Mouse (Mus musculus): ENCODE data around the gene Zdhhc24. TPM values are rescaled to one million over a fixed set of nuclear protein-coding genes. Genes with fewer than 3 reads are reported as not detected.

Gene Zdhhc24
- polyA plus RNA-seq, 1 experiment = 9.3 TPM

DNA sequence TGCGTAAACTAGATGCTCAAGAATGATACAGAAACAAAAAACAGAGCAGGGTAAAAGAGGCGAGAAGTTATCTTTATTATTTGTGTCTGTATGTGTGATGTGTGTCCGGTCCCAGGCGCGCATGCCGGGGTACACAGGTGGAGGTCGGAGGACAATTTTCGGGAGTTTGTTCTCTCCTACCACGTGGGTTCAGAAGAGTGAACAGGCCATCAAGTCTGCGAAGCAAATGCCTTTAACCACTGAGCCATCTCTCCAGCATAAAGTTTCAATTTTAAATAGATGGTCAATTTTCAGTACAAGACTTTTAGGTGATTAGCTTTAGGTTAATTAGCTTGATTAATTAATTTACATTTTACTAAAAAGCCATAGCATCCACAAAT, 846 bp downstream of the Zdhhc24 start:
- Histone ChIP-seq H3K27me3 (ENCODE audit: control insufficient read depth, insufficient read depth, insufficient read length) (no peaks in the 10 kb centered on the region), H3K79me2 (ENCODE audit: control insufficient read depth, insufficient read depth) (peaks cover 8% of the 10 kb centered on the region), H3ac (ENCODE audit: control insufficient read depth, insufficient read length) (peak overlapping the region; percentile 48), H3K4me2 (ENCODE audit: low read depth) (peak overlapping the region; percentile 89), H3K36me3 (ENCODE audit: control insufficient read depth, insufficient read depth) (no peaks in the 10 kb centered on the region), H3K4me3 (peak overlapping the region; percentile 43)
- no peak for TF ChIP-seq USF1 (IDR thresholded peaks at IDR 0.05; ENCODE audit: low read depth)
- no peak for TF ChIP-seq MYOD1 (IDR thresholded peaks at IDR 0.05; ENCODE audit: control insufficient read depth in 1 of 3, insufficient read length in 2 of 3, low read depth in 2 of 3)
- TF ChIP-seq REST (IDR thresholded peaks at IDR 0.05; ENCODE audit: insufficient read depth, insufficient read length) = no peak
- TF ChIP-seq MYOG (IDR thresholded peaks at IDR 0.05; ENCODE audit: control insufficient read depth in 1 of 3, insufficient read depth in 1 of 3, insufficient read length in 2 of 3, low read depth in 2 of 3) = no peak
- no peak for TF ChIP-seq POLR2AphosphoS2 (IDR thresholded peaks at IDR 0.05; ENCODE audit: insufficient read length, low read depth)
- no peak for TF ChIP-seq SRF (IDR thresholded peaks at IDR 0.05; ENCODE audit: control insufficient read depth, insufficient read length, low read depth)
- no peak for TF ChIP-seq MAX (IDR thresholded peaks at IDR 0.05; ENCODE audit: low read depth)
- TF ChIP-seq POLR2A (IDR thresholded peaks at IDR 0.05; ENCODE audit: insufficient read length, low read depth) = no peak
- no peak for TF ChIP-seq E2F4 (IDR thresholded peaks at IDR 0.05; ENCODE audit: insufficient read depth)
- TF ChIP-seq CEBPB (IDR thresholded peaks at IDR 0.05; ENCODE audit: insufficient read depth, poor library complexity, severe bottlenecking) = no peak
- TF ChIP-seq TCF12 (IDR thresholded peaks at IDR 0.05; ENCODE audit: insufficient read depth, poor library complexity, severe bottlenecking) = no peak
- TF ChIP-seq TCF3 (IDR thresholded peaks at IDR 0.05; ENCODE audit: insufficient read length, low read depth) = no peak

DNA sequence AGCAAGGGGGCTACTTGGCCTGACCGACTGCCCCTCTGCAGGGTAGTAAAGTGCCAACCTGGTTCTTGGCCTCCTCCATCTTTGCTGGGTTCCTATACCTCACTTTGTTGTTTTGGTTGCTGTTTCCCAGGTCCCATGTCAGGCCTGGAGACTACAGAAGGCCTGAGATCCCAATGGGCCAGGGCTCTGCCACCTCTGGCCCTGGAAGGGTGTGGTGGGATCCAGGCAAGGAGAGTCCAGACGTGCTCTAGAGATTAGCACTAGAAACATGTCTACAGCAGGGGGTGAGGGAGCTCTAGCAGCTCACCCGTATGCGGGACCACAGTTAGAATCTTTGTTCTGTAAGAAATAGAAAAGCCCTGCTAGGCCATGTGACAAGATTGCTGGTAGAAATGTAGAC, 5.5 kb downstream of the Zdhhc24 start:
- no peak overlapping the region for H3ac ChIP-seq (ENCODE audit: control insufficient read depth, insufficient read length)
- H3K4me3 ChIP-seq = no peak overlapping the region
- TF ChIP-seq USF1 (IDR thresholded peaks at IDR 0.05; ENCODE audit: low read depth) (no peak), MAX (IDR thresholded peaks at IDR 0.05; ENCODE audit: low read depth) (no peak), CEBPB (IDR thresholded peaks at IDR 0.05; ENCODE audit: insufficient read depth, poor library complexity, severe bottlenecking) (no peak), REST (IDR thresholded peaks at IDR 0.05; ENCODE audit: insufficient read depth, insufficient read length) (no peak), SRF (IDR thresholded peaks at IDR 0.05; ENCODE audit: control insufficient read depth, insufficient read length, low read depth) (no peak), MYOG (IDR thresholded peaks at IDR 0.05; ENCODE audit: control insufficient read depth in 1 of 3, insufficient read depth in 1 of 3, insufficient read length in 2 of 3, low read depth in 2 of 3) (no peak), POLR2AphosphoS2 (IDR thresholded peaks at IDR 0.05; ENCODE audit: insufficient read length, low read depth) (no peak), MYOD1 (IDR thresholded peaks at IDR 0.05; ENCODE audit: control insufficient read depth in 1 of 3, insufficient read length in 2 of 3, low read depth in 2 of 3) (no peak), E2F4 (IDR thresholded peaks at IDR 0.05; ENCODE audit: insufficient read depth) (no peak), TCF12 (IDR thresholded peaks at IDR 0.05; ENCODE audit: insufficient read depth, poor library complexity, severe bottlenecking) (no peak), TCF3 (IDR thresholded peaks at IDR 0.05; ENCODE audit: insufficient read length, low read depth) (no peak), POLR2A (IDR thresholded peaks at IDR 0.05; ENCODE audit: insufficient read length, low read depth) (no peak)
- no peaks in the 10 kb centered on the region for H3K27me3 ChIP-seq (ENCODE audit: control insufficient read depth, insufficient read depth, insufficient read length)
- no peaks in the 10 kb centered on the region for H3K36me3 ChIP-seq (ENCODE audit: control insufficient read depth, insufficient read depth)
- H3K4me2 ChIP-seq (ENCODE audit: low read depth) = no peak overlapping the region
- H3K79me2 ChIP-seq (ENCODE audit: control insufficient read depth, insufficient read depth) = no peaks in the 10 kb centered on the region

GRCm38 (mm10) chr19:4889791-4890190, 11.3 kb downstream of the Zdhhc24 start:
- Histone ChIP-seq H3K27me3 (ENCODE audit: control insufficient read depth, insufficient read depth, insufficient read length) (no peaks in the 10 kb centered on the region), H3ac (ENCODE audit: control insufficient read depth, insufficient read length) (no peak overlapping the region), H3K4me2 (ENCODE audit: low read depth) (no peak overlapping the region), H3K36me3 (ENCODE audit: control insufficient read depth, insufficient read depth) (no peaks in the 10 kb centered on the region), H3K79me2 (ENCODE audit: control insufficient read depth, insufficient read depth) (no peaks in the 10 kb centered on the region), H3K4me3 (no peak overlapping the region)
- TF ChIP-seq TCF3 (IDR thresholded peaks at IDR 0.05; ENCODE audit: insufficient read length, low read depth) = no peak
- no peak for TF ChIP-seq MYOG (IDR thresholded peaks at IDR 0.05; ENCODE audit: control insufficient read depth in 1 of 3, insufficient read depth in 1 of 3, insufficient read length in 2 of 3, low read depth in 2 of 3)
- no peak for TF ChIP-seq SRF (IDR thresholded peaks at IDR 0.05; ENCODE audit: control insufficient read depth, insufficient read length, low read depth)
- TF ChIP-seq USF1 (IDR thresholded peaks at IDR 0.05; ENCODE audit: low read depth) = no peak
- TF ChIP-seq CEBPB (IDR thresholded peaks at IDR 0.05; ENCODE audit: insufficient read depth, poor library complexity, severe bottlenecking) = no peak
- TF ChIP-seq POLR2AphosphoS2 (IDR thresholded peaks at IDR 0.05; ENCODE audit: insufficient read length, low read depth) = no peak
- TF ChIP-seq MYOD1 (IDR thresholded peaks at IDR 0.05; ENCODE audit: control insufficient read depth in 1 of 3, insufficient read length in 2 of 3, low read depth in 2 of 3) = no peak
- TF ChIP-seq TCF12 (IDR thresholded peaks at IDR 0.05; ENCODE audit: insufficient read depth, poor library complexity, severe bottlenecking) = no peak
- no peak for TF ChIP-seq E2F4 (IDR thresholded peaks at IDR 0.05; ENCODE audit: insufficient read depth)
- TF ChIP-seq MAX (IDR thresholded peaks at IDR 0.05; ENCODE audit: low read depth) = no peak
- no peak for TF ChIP-seq POLR2A (IDR thresholded peaks at IDR 0.05; ENCODE audit: insufficient read length, low read depth)
- no peak for TF ChIP-seq REST (IDR thresholded peaks at IDR 0.05; ENCODE audit: insufficient read depth, insufficient read length)

DNA sequence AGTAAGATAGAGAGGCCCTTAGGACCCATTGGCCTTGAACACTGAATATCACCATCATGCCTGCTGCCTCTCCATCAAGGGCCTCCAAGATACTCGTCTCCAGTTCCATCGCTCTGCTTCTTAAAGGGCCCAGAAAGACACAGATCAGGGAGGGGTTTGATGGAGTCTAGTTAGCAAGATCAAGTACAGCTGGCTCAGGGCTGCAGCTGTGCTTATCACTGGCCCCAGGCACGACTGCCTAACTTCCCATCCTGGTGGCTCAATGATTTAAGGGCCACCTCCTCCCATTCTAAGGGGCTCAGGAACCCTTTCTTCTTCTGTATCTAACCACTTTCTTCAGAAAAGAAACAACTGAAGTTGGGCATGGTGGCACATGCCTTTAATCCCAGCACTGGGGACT, 13.3 kb downstream of the Zdhhc24 start:
- H3K79me2 ChIP-seq (ENCODE audit: control insufficient read depth, insufficient read depth) = no peaks in the 10 kb centered on the region
- TF ChIP-seq POLR2AphosphoS2 (IDR thresholded peaks at IDR 0.05; ENCODE audit: insufficient read length, low read depth) (no peak), E2F4 (IDR thresholded peaks at IDR 0.05; ENCODE audit: insufficient read depth) (no peak), SRF (IDR thresholded peaks at IDR 0.05; ENCODE audit: control insufficient read depth, insufficient read length, low read depth) (no peak), USF1 (IDR thresholded peaks at IDR 0.05; ENCODE audit: low read depth) (no peak), REST (IDR thresholded peaks at IDR 0.05; ENCODE audit: insufficient read depth, insufficient read length) (no peak), MYOD1 (IDR thresholded peaks at IDR 0.05; ENCODE audit: control insufficient read depth in 1 of 3, insufficient read length in 2 of 3, low read depth in 2 of 3) (no peak), MYOG (IDR thresholded peaks at IDR 0.05; ENCODE audit: control insufficient read depth in 1 of 3, insufficient read depth in 1 of 3, insufficient read length in 2 of 3, low read depth in 2 of 3) (no peak), TCF3 (IDR thresholded peaks at IDR 0.05; ENCODE audit: insufficient read length, low read depth) (no peak), MAX (IDR thresholded peaks at IDR 0.05; ENCODE audit: low read depth) (no peak), POLR2A (IDR thresholded peaks at IDR 0.05; ENCODE audit: insufficient read length, low read depth) (no peak)
- H3K36me3 ChIP-seq (ENCODE audit: control insufficient read depth, insufficient read depth) = no peaks in the 10 kb centered on the region
- H3K27me3 ChIP-seq (ENCODE audit: control insufficient read depth, insufficient read depth, insufficient read length) = no peaks in the 10 kb centered on the region
- no peak overlapping the region for H3K4me3 ChIP-seq
- H3K4me2 ChIP-seq (ENCODE audit: low read depth) = no peak overlapping the region
- no peak overlapping the region for H3ac ChIP-seq (ENCODE audit: control insufficient read depth, insufficient read length)
